Mouse (Mus musculus): Measurements from ENCODE around the gene Mars.

- TF ChIP-seq POLR2A (IDR thresholded peaks at IDR 0.05; ENCODE audit: control insufficient read depth, extremely low read depth, insufficient read depth, low read length, poor library complexity) (no peak), CTCF (IDR thresholded peaks at IDR 0.05; ENCODE audit: borderline replicate concordance, control insufficient read depth, extremely low read depth, insufficient read depth, low read length, poor library complexity) (no peak)
These were observed 12.9 kb upstream of the Mars start for GRCm38 (mm10) chr10:127324495-127324894.

Data from thymus, adult 2 months (tissue).